Mouse (Mus musculus): ENCODE measurements around the gene Prkar1a.

DNA sequence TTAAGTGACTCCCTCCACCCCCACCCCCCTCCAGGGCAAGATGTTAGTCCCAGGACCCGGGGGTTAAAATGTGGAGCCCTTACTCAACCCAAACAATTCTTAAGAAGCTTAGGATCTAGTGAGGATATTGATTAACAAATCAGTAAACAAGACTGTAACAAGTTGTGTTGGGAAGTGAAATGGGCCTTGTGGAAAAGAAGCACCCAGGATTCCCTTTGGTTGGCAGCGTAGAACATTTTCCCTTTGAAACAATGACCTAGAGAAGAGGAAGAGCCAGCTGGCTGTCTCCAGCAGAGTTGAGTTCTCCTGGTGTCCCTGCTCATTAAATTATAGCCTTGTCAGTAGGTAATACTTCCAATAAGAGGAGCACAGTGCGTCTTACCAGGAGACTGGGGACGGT is 59.6 kb downstream of the Prkar1a start:
- TF ChIP-seq CTCF (IDR thresholded peaks at IDR 0.05; ENCODE audit: extremely low read depth, insufficient read length, insufficient replicate concordance, low read depth, low read length) (no peak), POLR2A (IDR thresholded peaks at IDR 0.05; ENCODE audit: low read depth, low read length) (no peak)
